Comparison of ENCODE assay signal across 23 mouse cellular contexts in genomic region chr7:46157746-46158145, GRCm38 (mm10). TPM values are rescaled to one million over a fixed set of nuclear protein-coding genes. Genes with fewer than 3 reads are reported as not detected.
DNase-seq lines count a peak whose midpoint lies in the region; TF ChIP-seq lines count a peak whose summit lies in the region.
"Had no signal": no experiment of that assay in that cellular context is flagged by ENCODE, and none has a peak within 500 bp of the region (broad histone marks: within the 10 kb centered on the region; RNA-seq: fewer than 3 reads in every experiment).

No protein-coding gene starts in this region.

- no peak overlapping the region for H3K4me3 ChIP-seq in gastrocnemius, adult 2 months
- H3K4me3 ChIP-seq in left cerebral cortex, adult 2 months: no peak overlapping the region
- H3K4me3 ChIP-seq: embryonic facial prominence, embryonic 13.5 days; embryonic facial prominence, embryonic 15.5 days; erythroblast, embryonic 14.5 days; forebrain, embryonic 10.5 days; forebrain, embryonic 12.5 days had no signal

- no peak for DNase-seq in gastrocnemius, adult 2 months
- DNase-seq in gastrocnemius, adult 18-20 months (ENCODE audit: low spot score): no peak
- DNase-seq in left cerebral cortex, adult 2 months (ENCODE audit: extremely low spot score in 1 of 2, low spot score in 2 of 2): no peak
- DNase-seq in left cerebral cortex, postnatal 36 days (ENCODE audit: low spot score in 2 of 2): no peak
- DNase-seq in adrenal gland, postnatal 10 days: no peak
- DNase-seq: adrenal gland, adult 8-10 months; adrenal gland, postnatal 25 days; B cell, adult 2 months; cerebellum, adult 11 months; cerebellum, adult 18-20 months; cerebellum, adult 8-10 months; cerebellum, adult 9-11 months; cerebellum, postnatal 14 days; cerebellum, postnatal 36 days; embryo, embryonic 11 days had no signal

- H3K27ac ChIP-seq in gastrocnemius, adult 2 months: peak overlapping the region; percentile 62
- H3K27ac ChIP-seq in left cerebral cortex, adult 2 months: peak overlapping the region; percentile 38; the same call in 1 of the 2 replicates
- H3K27ac ChIP-seq: embryonic facial prominence, embryonic 13.5 days; embryonic facial prominence, embryonic 15.5 days; forebrain, embryonic 10.5 days; forebrain, embryonic 12.5 days had no signal

- TF ChIP-seq CTCF in gastrocnemius, adult 2 months (IDR thresholded peaks at IDR 0.05): no peak
- TF ChIP-seq CTCF in left cerebral cortex, adult 2 months (IDR thresholded peaks at IDR 0.05): no peak

- intact Hi-C loops in gastrocnemius, adult 2 months (cut with DNase I): no loop called here
- intact Hi-C loops in left cerebral cortex, adult 2 months (cut with DNase I): no loop called here
- intact Hi-C loops in left cerebral cortex, postnatal 36 days (cut with DNase I): no loop called here

RNA-seq across cellular contexts. Expression of gene Abcc8, which starts 22.1 kb away (rescaled TPM):
- 1 to 10 TPM; 2.4 to 4.2 TPM for total RNA-seq in gastrocnemius, adult 2 months (2021)
- total RNA-seq in gastrocnemius, adult 18-20 months (2021): 1 to 10 TPM; 3.3 to 5.9 TPM
- 10 to 100 TPM; 38.6 to 43.8 TPM for total RNA-seq in left cerebral cortex, adult 2 months (2021)
- 10 to 100 TPM; 36.5 to 37.3 TPM for total RNA-seq in left cerebral cortex, postnatal 36 days (2021)
- 1 to 10 TPM in 1 of 2 experiments, under 1 TPM in 1; 0.78 to 1.7 TPM for total RNA-seq in adrenal gland, postnatal 10 days (2021)
- total RNA-seq: CH12.LX; common myeloid progenitor, adult 5-6 weeks had no signal

RNA-seq across cellular contexts. Expression of gene Kcnj11, which starts 57.2 kb away (rescaled TPM):
- total RNA-seq in gastrocnemius, adult 2 months (2021): 100 to 1,000 TPM; 109 to 121 TPM
- total RNA-seq in gastrocnemius, adult 18-20 months (2021): 100 to 1,000 TPM; 121 to 133 TPM
- total RNA-seq in left cerebral cortex, adult 2 months (2021): 10 to 100 TPM; 41.0 to 45.4 TPM
- total RNA-seq in left cerebral cortex, postnatal 36 days (2021): 10 to 100 TPM; 41.3 to 44.6 TPM
- 1 to 10 TPM; 1.7 to 4.9 TPM for total RNA-seq in adrenal gland, postnatal 10 days (2021)
- total RNA-seq: CH12.LX; common myeloid progenitor, adult 5-6 weeks; G1E had no signal

Comparison
In these comparisons a context has a peak if more than half of its experiments do, and no peak if none do; other contexts are left out.
1. RNA of gene Abcc8, which starts 22.1 kb away (total RNA-seq): 38.6 to 43.8 TPM in left cerebral cortex, adult 2 months and 36.5 to 37.3 TPM in left cerebral cortex, postnatal 36 days; 3.3 to 5.9 TPM in gastrocnemius, adult 18-20 months, 2.4 to 4.2 TPM in gastrocnemius, adult 2 months and 0.78 to 1.7 TPM in adrenal gland, postnatal 10 days; every median in the first group is over 4 times any median in the second.
2. RNA of gene Kcnj11, which starts 57.2 kb away (total RNA-seq): 121 to 133 TPM in gastrocnemius, adult 18-20 months, 109 to 121 TPM in gastrocnemius, adult 2 months, 41.0 to 45.4 TPM in left cerebral cortex, adult 2 months and 41.3 to 44.6 TPM in left cerebral cortex, postnatal 36 days; 1.7 to 4.9 TPM in adrenal gland, postnatal 10 days; every median in the first group is over 4 times any median in the second.